Mouse (Mus musculus) T-helper 17 cell (primary cell): Measurements from ENCODE around the gene Prss34.

Experiments
- in situ Hi-C, 2 experiments: fragments of 300-600 bp; cut with MboI, MseI; formaldehyde crosslinking; loops; 1 replicate in 1 of 2; 2 replicates in 1 of 2; pipeline ENCODE4 v1.15.1; 2025; ENCODE audit warnings: high pct_unique_total_duplicates in 2 of 2

Gene Prss34

GRCm38 (mm10) chr17:25298094-25298493 lies at the start of gene Prss34:
Gene Prss34 (plus strand): TSS chr17:25298394.
- in situ Hi-C loops: loop anchor here in 1 of 2 experiments (5.0 kb wide), 1 partner anchor 49 kb away; the partner anchor contains the start of gene Tpsab1

- in situ Hi-C loops: no loop called here
Measured at GRCm38 (mm10) chr17:25250181-25250835, 47.9 kb upstream of the Prss34 start.

- in situ Hi-C loops: no loop called here
Measured at GRCm38 (mm10) chr17:25252643-25253042, 45.6 kb upstream of the Prss34 start.

- in situ Hi-C loops: no loop called here
Measured at GRCm38 (mm10) chr17:25253760-25254159, 44.4 kb upstream of the Prss34 start.

GRCm38 (mm10) chr17:25255110-25255509 lies 43.1 kb upstream of the Prss34 start:
- in situ Hi-C loops: no loop called here

- in situ Hi-C loops: no loop called here
Measured at GRCm38 (mm10) chr17:25256140-25256754, 41.9 kb upstream of the Prss34 start, which contains the start of gene Baiap3. Gene Baiap3 (minus strand): TSS chr17:25256364.

GRCm38 (mm10) chr17:25257804-25258261 lies 40.4 kb upstream of the Prss34 start:
- in situ Hi-C loops: no loop called here

GRCm38 (mm10) chr17:25264453-25264852 lies 33.7 kb upstream of the Prss34 start:
- in situ Hi-C loops: no loop called here

GRCm38 (mm10) chr17:25270795-25271335 lies 27.3 kb upstream of the Prss34 start:
- in situ Hi-C loops: loop anchor here (5.0 kb wide), 2 partner anchors 79 to 84 kb away; partner anchors contain the start of gene Unkl (in 1 of the 2)

GRCm38 (mm10) chr17:25272326-25272725 lies 25.9 kb upstream of the Prss34 start:
- in situ Hi-C loops: loop anchor here (5.0 kb wide), 2 partner anchors 80 to 85 kb away; partner anchors contain the start of gene Unkl (in 1 of the 2)

- in situ Hi-C loops: loop anchor here (5.0 kb wide), 2 partner anchors 81 to 86 kb away; partner anchors contain the start of gene Unkl (in 1 of the 2)
Measured at GRCm38 (mm10) chr17:25272951-25273705, 25.1 kb upstream of the Prss34 start.

- in situ Hi-C loops: loop anchor here (5.0 kb wide), 2 partner anchors 82 to 87 kb away; partner anchors contain the start of gene Unkl (in 1 of the 2)
Measured at GRCm38 (mm10) chr17:25273706-25274501, 24.3 kb upstream of the Prss34 start.

- in situ Hi-C loops: loop anchor here (5.0 kb wide), 2 partner anchors 82 to 87 kb away; partner anchors contain the start of gene Unkl (in 1 of the 2)
Measured at GRCm38 (mm10) chr17:25274571-25275346, 23.4 kb upstream of the Prss34 start, which contains the start of gene Ube2i. Gene Ube2i (minus strand): TSS chr17:25274622.

- in situ Hi-C loops: no loop called here
Measured at GRCm38 (mm10) chr17:25275833-25276232, 22.4 kb upstream of the Prss34 start.

- in situ Hi-C loops: loop anchor here (5.0 to 10.0 kb wide), 2 partner anchors 160 to 1123 kb away; partner anchors contain the start of gene Ptx4 (in 2 of the 2)
Measured at GRCm38 (mm10) chr17:25282133-25282532, 16.1 kb upstream of the Prss34 start.

- in situ Hi-C loops: loop anchor here in 1 of 2 experiments (10.0 kb wide), 1 partner anchor 1120 kb away; no protein-coding TSS in a partner anchor
Measured at GRCm38 (mm10) chr17:25285033-25285432, 13.2 kb upstream of the Prss34 start.

- in situ Hi-C loops: loop anchor here in 1 of 2 experiments (10.0 kb wide), 1 partner anchor 1116 kb away; no protein-coding TSS in a partner anchor
Measured at GRCm38 (mm10) chr17:25288842-25289241, 9.4 kb upstream of the Prss34 start.

GRCm38 (mm10) chr17:25290411-25290810 lies 7.8 kb upstream of the Prss34 start:
- in situ Hi-C loops: no loop called here

GRCm38 (mm10) chr17:25293495-25293894 lies 4.7 kb upstream of the Prss34 start:
- in situ Hi-C loops: no loop called here
